Mouse (Mus musculus): Measurements from ENCODE around the gene Kazn. TPM values are rescaled to one million over a fixed set of nuclear protein-coding genes. Genes with fewer than 3 reads are reported as not detected.

Kazn gene
- total and polyA plus RNA-seq, 2 experiments from 2014 or later = 20.9 to 78.3 TPM

DNA sequence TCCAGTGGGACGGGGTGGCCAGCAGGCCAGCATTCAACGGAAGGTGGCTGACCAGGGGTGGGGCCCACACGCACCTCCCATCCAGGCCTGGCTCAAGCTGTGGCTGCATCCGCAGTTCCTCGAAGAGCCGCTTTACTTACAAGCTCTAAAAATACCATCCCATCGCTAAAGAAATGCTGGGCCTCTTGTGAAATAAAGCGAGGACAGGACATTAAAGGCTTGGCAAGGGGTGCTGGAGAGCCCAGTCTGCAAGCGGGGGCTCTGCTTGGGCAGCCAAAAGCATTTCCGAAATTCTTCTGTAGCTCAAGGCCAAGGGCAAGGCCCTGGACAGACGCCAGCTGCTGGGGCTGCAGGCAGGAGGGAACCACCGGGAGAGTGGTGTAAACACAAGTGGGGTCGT is 59.7 kb downstream of the Kazn start:
- H3K4me1 ChIP-seq (ENCODE audit: insufficient read depth, low read length) = peaks cover 18% of the 10 kb centered on the region
- no peaks in the 10 kb centered on the region for H3K36me3 ChIP-seq (ENCODE audit: insufficient read depth, low read length)
- ATAC-seq = peak; percentile 19; the same call in 1 of the 2 replicates
- H3K9ac ChIP-seq (replicated peaks; ENCODE audit: low read length) = no peak overlapping the region
- H3K9me3 ChIP-seq (ENCODE audit: low read length) = no peaks in the 10 kb centered on the region
- H3K27me3 ChIP-seq (ENCODE audit: insufficient read depth, low read length) = no peaks in the 10 kb centered on the region
- H3K4me2 ChIP-seq (ENCODE audit: low read depth, low read length) = 0 out of 2 replicates have a peak overlapping the region, but pooled peaks have one; percentile 1
- H3K27ac ChIP-seq = peak overlapping the region; percentile 66; the same call in 1 of the 2 replicates
- TF ChIP-seq CTCF (IDR thresholded peaks at IDR 0.05; ENCODE audit: low read depth) = no peak
- no peak overlapping the region for H3K4me3 ChIP-seq (ENCODE audit: low read length)
- 28% methylated on average over 13 of the region's 13 CpGs for WGBS
- peak; percentile 75 for DNase-seq (ENCODE audit: low spot score)

DNA sequence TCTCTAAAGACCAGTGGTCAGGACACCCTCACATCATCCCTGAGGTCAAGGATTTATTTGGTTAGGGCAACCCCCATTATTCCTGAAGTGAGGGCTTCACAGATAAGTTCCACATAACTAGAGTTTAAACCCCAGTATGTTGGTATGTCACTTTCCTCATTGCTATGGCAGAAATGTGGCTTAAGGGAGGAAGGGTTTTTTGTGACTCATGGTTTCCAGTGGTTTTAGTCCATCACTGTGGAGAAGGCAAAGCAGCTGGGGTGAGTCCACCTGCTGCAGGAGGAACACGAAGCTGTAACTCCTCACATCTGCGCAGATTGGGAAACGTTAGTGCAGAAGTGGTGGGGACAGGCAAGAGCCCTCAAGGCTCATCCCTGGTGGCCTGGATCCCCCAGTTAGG is 62.5 kb downstream of the Kazn start:
- ATAC-seq = no peak
- Histone ChIP-seq H3K9ac (replicated peaks; ENCODE audit: low read length) (no peak overlapping the region), H3K4me2 (ENCODE audit: low read depth, low read length) (no peak overlapping the region), H3K36me3 (ENCODE audit: insufficient read depth, low read length) (no peaks in the 10 kb centered on the region), H3K27ac (no peak overlapping the region), H3K9me3 (ENCODE audit: low read length) (no peaks in the 10 kb centered on the region), H3K4me1 (ENCODE audit: insufficient read depth, low read length) (peaks cover 18% of the 10 kb centered on the region), H3K27me3 (ENCODE audit: insufficient read depth, low read length) (no peaks in the 10 kb centered on the region), H3K4me3 (ENCODE audit: low read length) (no peak overlapping the region)
- 92% methylated on average over 3 of the region's 3 CpGs for WGBS
- DNase-seq (ENCODE audit: low spot score) = no peak
- no peak for TF ChIP-seq CTCF (IDR thresholded peaks at IDR 0.05; ENCODE audit: low read depth)

DNA sequence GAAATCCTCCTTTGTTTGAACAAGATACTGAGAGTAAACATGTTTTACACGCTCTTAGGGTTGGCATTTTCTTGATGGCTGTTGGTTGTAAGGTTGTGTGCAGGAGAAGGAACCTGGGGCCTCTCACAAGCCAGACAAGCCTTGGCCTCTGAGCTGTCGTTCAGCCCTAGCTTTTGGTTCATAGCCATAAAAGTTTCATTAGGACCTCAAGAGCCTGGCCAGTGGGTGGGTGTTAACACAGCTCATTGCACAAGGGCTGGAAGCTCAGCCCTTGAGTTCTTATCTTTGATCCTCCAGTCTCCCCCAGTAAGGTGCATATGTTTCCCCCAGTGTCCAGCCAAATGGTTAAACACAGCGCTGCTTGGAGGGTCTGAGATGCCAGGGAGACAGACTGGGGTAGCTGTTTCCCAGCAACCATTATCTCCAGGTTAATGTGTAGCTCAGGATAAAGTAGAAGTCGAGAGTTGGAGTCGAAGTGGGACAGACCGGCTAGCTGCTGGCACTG is 65.2 kb downstream of the Kazn start:
- Histone ChIP-seq H3K27ac (no peak overlapping the region), H3K4me2 (ENCODE audit: low read depth, low read length) (no peak overlapping the region), H3K36me3 (ENCODE audit: insufficient read depth, low read length) (no peaks in the 10 kb centered on the region), H3K9ac (replicated peaks; ENCODE audit: low read length) (no peak overlapping the region), H3K4me3 (ENCODE audit: low read length) (no peak overlapping the region), H3K9me3 (ENCODE audit: low read length) (no peaks in the 10 kb centered on the region), H3K4me1 (ENCODE audit: insufficient read depth, low read length) (0 out of 2 replicates have a peak, but pooled peaks cover 3% of the 10 kb centered on the region), H3K27me3 (ENCODE audit: insufficient read depth, low read length) (no peaks in the 10 kb centered on the region)
- no peak for DNase-seq (ENCODE audit: low spot score)
- TF ChIP-seq CTCF (IDR thresholded peaks at IDR 0.05; ENCODE audit: low read depth) = no peak
- no peak for ATAC-seq
- 36% methylated on average over 6 of the region's 6 CpGs for WGBS

DNA sequence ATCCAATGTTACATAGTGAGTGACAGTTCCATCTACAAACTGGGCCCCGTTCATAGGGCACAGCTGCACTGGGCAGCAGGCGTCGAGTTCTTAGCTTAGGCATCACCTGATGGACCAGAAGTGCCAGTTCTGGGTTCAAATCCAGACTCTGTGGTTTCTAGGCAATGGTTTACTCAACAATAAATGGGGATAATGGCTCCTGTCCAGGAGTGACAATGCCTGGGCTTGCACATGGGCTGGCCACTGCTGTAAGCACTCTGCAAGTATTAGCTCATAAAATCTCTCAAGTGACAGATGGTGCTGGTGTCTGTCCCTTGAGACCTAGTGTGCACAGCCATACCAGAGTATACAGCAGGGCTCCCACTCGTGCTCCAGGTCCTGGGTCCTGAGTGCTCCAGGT is 66.3 kb downstream of the Kazn start:
- Histone ChIP-seq H3K27me3 (ENCODE audit: insufficient read depth, low read length) (no peaks in the 10 kb centered on the region), H3K9ac (replicated peaks; ENCODE audit: low read length) (no peak overlapping the region), H3K27ac (no peak overlapping the region), H3K36me3 (ENCODE audit: insufficient read depth, low read length) (no peaks in the 10 kb centered on the region), H3K4me2 (ENCODE audit: low read depth, low read length) (no peak overlapping the region), H3K4me1 (ENCODE audit: insufficient read depth, low read length) (0 out of 2 replicates have a peak, but pooled peaks cover 3% of the 10 kb centered on the region), H3K9me3 (ENCODE audit: low read length) (no peaks in the 10 kb centered on the region), H3K4me3 (ENCODE audit: low read length) (no peak overlapping the region)
- ATAC-seq (no peak), DNase-seq (ENCODE audit: low spot score) (no peak)
- TF ChIP-seq CTCF (IDR thresholded peaks at IDR 0.05; ENCODE audit: low read depth) = no peak
- 77% methylated on average over 4 of the region's 4 CpGs for WGBS

DNA sequence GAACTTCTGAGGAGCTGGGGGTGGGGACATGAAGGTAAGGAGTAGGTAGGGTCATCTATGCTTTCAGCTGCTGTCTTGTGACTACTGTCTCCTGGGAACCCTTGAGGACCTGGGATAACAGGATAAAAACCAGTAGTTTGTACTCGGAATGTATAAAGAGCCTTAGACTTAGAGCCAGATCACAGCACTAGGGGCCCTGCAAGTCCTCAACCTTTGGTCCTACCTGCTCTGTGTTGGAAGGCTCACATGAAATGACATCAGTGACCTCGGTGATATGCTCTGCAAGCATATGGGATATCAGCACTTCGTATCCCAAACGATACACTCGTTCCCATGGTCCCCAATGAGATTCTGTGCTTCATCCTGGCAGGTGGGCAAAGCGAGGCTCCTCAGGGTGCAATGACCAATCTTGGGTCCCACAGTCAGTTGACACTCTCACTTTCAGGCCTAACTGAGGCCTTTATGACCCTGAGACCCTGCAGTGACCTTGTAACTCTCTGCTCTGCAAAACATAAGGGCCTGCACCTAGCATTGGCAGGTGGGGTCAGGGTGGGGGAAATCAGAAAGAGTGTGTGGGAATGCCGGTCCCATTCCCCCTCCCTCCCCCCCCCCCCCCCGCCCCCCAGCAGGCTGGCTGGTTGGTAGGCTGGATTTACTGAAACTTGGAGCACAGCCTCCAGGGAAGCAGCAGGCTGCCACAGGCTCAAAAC is 67.3 kb downstream of the Kazn start:
- TF ChIP-seq CTCF (IDR thresholded peaks at IDR 0.05; ENCODE audit: low read depth) = no peak

DNA sequence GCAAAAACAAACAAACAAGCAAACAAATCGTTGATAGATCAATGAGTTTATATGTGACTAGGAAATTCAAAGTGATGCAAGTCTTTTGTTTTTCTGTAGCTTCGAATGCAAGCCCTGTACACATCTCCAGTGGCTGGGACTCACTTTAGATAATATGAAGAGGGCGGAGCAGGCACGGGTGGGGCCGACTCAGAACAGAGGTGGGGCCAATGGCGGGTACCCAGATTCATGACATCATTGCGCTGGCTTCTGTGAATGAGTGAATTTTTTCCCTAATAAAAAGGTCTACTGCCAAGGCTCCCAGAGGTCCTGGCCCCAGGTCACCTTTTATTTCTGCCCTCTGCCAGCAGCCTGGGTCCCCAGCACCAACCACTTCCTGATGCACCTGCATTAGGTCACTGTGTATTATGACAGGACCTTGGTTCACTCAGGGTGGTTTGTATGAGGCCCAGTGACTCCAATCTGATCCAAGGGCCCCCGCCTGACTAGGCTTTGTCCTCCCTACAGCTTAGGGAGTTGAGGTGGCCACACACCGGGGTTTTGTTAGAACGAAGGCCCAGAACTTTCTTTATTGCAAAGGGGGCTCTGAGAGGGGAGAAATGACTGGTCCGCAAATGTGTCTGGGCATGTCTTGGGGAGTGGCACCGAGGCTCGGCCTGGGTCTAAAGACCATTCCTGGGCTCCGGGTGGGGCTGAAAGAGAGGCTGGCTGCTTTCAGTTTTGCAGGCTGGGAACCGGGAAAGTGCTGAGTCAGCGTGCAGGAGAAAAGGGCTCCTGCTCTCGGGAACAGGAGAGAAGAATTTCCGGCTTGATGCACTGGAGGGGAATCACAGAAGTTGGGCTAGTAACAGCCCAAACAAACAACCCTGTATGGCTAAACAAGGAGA is 68.1 kb downstream of the Kazn start:
- H3K4me3 ChIP-seq (ENCODE audit: low read length) = no peak overlapping the region
- H3K36me3 ChIP-seq (ENCODE audit: insufficient read depth, low read length) = no peaks in the 10 kb centered on the region
- H3K9ac ChIP-seq (replicated peaks; ENCODE audit: low read length) = no peak overlapping the region
- 0 out of 2 replicates have a peak, but pooled peaks cover 3% of the 10 kb centered on the region for H3K4me1 ChIP-seq (ENCODE audit: insufficient read depth, low read length)
- ATAC-seq (no peak), DNase-seq (ENCODE audit: low spot score) (no peak)
- 61% methylated on average over 18 of the region's 18 CpGs for WGBS
- H3K4me2 ChIP-seq (ENCODE audit: low read depth, low read length) = no peak overlapping the region
- H3K27ac ChIP-seq = no peak overlapping the region
- H3K9me3 ChIP-seq (ENCODE audit: low read length) = no peaks in the 10 kb centered on the region
- no peak for TF ChIP-seq CTCF (IDR thresholded peaks at IDR 0.05; ENCODE audit: low read depth)
- no peaks in the 10 kb centered on the region for H3K27me3 ChIP-seq (ENCODE audit: insufficient read depth, low read length)

More for the DNA sequence above, 67.3 kb downstream of the Kazn start:
- 72% methylated on average over 7 of the region's 8 CpGs for WGBS
- Histone ChIP-seq H3K27me3 (ENCODE audit: insufficient read depth, low read length) (no peaks in the 10 kb centered on the region), H3K27ac (0 out of 2 replicates have a peak overlapping the region, but pooled peaks have one; percentile 41), H3K36me3 (ENCODE audit: insufficient read depth, low read length) (no peaks in the 10 kb centered on the region), H3K9me3 (ENCODE audit: low read length) (no peaks in the 10 kb centered on the region), H3K4me2 (ENCODE audit: low read depth, low read length) (no peak overlapping the region), H3K9ac (replicated peaks; ENCODE audit: low read length) (no peak overlapping the region), H3K4me3 (ENCODE audit: low read length) (no peak overlapping the region), H3K4me1 (ENCODE audit: insufficient read depth, low read length) (0 out of 2 replicates have a peak, but pooled peaks cover 3% of the 10 kb centered on the region)
- DNase-seq (ENCODE audit: low spot score) (no peak), ATAC-seq (no peak)
